Mouse (Mus musculus) E14TG2a.4 (cell line): Measurements from ENCODE around the gene Nckipsd.

Experiments
- H3K27me3 ChIP-seq: 2 replicates; pipeline ENCODE4 v1.6.1; 2014; ENCODE audit warnings: low read length, control low read depth; ENCODE audit not compliant: insufficient read depth
- H3K36me3 ChIP-seq: 2 replicates; pipeline ENCODE4 v1.6.1; 2014; ENCODE audit warnings: low read length, control low read depth; ENCODE audit not compliant: insufficient read depth
- H3K4me1 ChIP-seq: replicated peaks from 2 replicates; pipeline ENCODE4 v1.6.1; 2014; ENCODE audit warnings: low read depth, low read length, control low read depth
- H3K4me3 ChIP-seq: replicated peaks from 2 replicates; pipeline ENCODE4 v1.5.1; 2014; ENCODE audit warnings: mild to moderate bottlenecking, low read length
- H3K9me3 ChIP-seq: 2 replicates; pipeline ENCODE4 v1.6.1; 2014; ENCODE audit warnings: low read length, control low read depth
- CTCF ChIP-seq: conservative IDR thresholded peaks from 2 replicates; pipeline ENCODE4 v1.5.1; 2014; ENCODE audit warnings: low read length
- NANOG ChIP-seq: IDR thresholded peaks from 2 replicates; pipeline ENCODE4 v1.6.1; 2014; ENCODE audit warnings: borderline replicate concordance, low read length, mixed read lengths
- POU5F1 ChIP-seq: IDR thresholded peaks from 2 replicates; pipeline ENCODE4 v1.6.1; 2014; ENCODE audit warnings: low read length, borderline replicate concordance

The Nckipsd gene

GRCm38 (mm10) chr9:108825820-108826699 is 17.9 kb downstream of the Nckipsd start, which contains the start of gene Celsr3:
TSS of gene Celsr3 (plus strand) at chr9:108826320.
- H3K4me1 ChIP-seq = peaks cover 42% of the 10 kb centered on the region
- H3K36me3 ChIP-seq = peaks cover 27% of the 10 kb centered on the region
- H3K4me3 ChIP-seq = peak within 1 kb of the TSS; percentile 80
- peaks cover 60% of the 10 kb centered on the region for H3K27me3 ChIP-seq
- TF ChIP-seq NANOG = no peak
- TF ChIP-seq CTCF = no peak
- TF ChIP-seq POU5F1 = no peak
- no peaks in the 10 kb centered on the region for H3K9me3 ChIP-seq

GRCm38 (mm10) chr9:108826700-108827340 is 18.7 kb downstream of the Nckipsd start:
- no peak for TF ChIP-seq POU5F1
- no peak for TF ChIP-seq CTCF
- no peak for TF ChIP-seq NANOG
- peak overlapping the region; percentile 80 for H3K4me3 ChIP-seq
- no peaks in the 10 kb centered on the region for H3K9me3 ChIP-seq
- peaks cover 68% of the 10 kb centered on the region for H3K27me3 ChIP-seq
- H3K4me1 ChIP-seq = peaks cover 50% of the 10 kb centered on the region
- peaks cover 27% of the 10 kb centered on the region for H3K36me3 ChIP-seq

- peaks cover 70% of the 10 kb centered on the region for H3K27me3 ChIP-seq
- no peak for TF ChIP-seq CTCF
- no peak for TF ChIP-seq POU5F1
- no peak for TF ChIP-seq NANOG
These were observed 19.3 kb downstream of the Nckipsd start for GRCm38 (mm10) chr9:108827454-108827853.

GRCm38 (mm10) chr9:108827906-108828305 is 19.7 kb downstream of the Nckipsd start:
- H3K9me3 ChIP-seq = no peaks in the 10 kb centered on the region
- peaks cover 55% of the 10 kb centered on the region for H3K4me1 ChIP-seq
- peak overlapping the region; percentile 80 for H3K4me3 ChIP-seq
- peaks cover 71% of the 10 kb centered on the region for H3K27me3 ChIP-seq
- H3K36me3 ChIP-seq = peaks cover 27% of the 10 kb centered on the region
- TF ChIP-seq CTCF = no peak
- no peak for TF ChIP-seq POU5F1
- TF ChIP-seq NANOG = no peak

More at GRCm38 (mm10) chr9:108827454-108827853, 19.3 kb downstream of the Nckipsd start:
- Histone ChIP-seq H3K9me3 (no peaks in the 10 kb centered on the region), H3K4me3 (peak overlapping the region; percentile 80), H3K4me1 (peaks cover 51% of the 10 kb centered on the region), H3K36me3 (peaks cover 27% of the 10 kb centered on the region)

GRCm38 (mm10) chr9:108831637-108832036 is 23.5 kb downstream of the Nckipsd start:
- H3K36me3 ChIP-seq = peaks cover 64% of the 10 kb centered on the region
- peak overlapping the region; percentile 84 for H3K4me3 ChIP-seq
- peaks cover 61% of the 10 kb centered on the region for H3K27me3 ChIP-seq
- peaks cover 36% of the 10 kb centered on the region for H3K4me1 ChIP-seq
- H3K9me3 ChIP-seq = no peaks in the 10 kb centered on the region
- TF ChIP-seq NANOG = no peak
- TF ChIP-seq CTCF = no peak
- TF ChIP-seq POU5F1 = no peak

- no peaks in the 10 kb centered on the region for H3K9me3 ChIP-seq
- H3K27me3 ChIP-seq = peaks cover 54% of the 10 kb centered on the region
- TF ChIP-seq NANOG (no peak), POU5F1 (no peak), CTCF (no peak)
- peaks cover 29% of the 10 kb centered on the region for H3K4me1 ChIP-seq
- H3K4me3 ChIP-seq = peak overlapping the region; percentile 84
- peaks cover 72% of the 10 kb centered on the region for H3K36me3 ChIP-seq
These were observed 24.4 kb downstream of the Nckipsd start for GRCm38 (mm10) chr9:108832390-108833108.

GRCm38 (mm10) chr9:108842989-108843388 is 34.8 kb downstream of the Nckipsd start:
- TF ChIP-seq POU5F1 (no peak), NANOG (no peak), CTCF (no peak)
- H3K9me3 ChIP-seq = no peaks in the 10 kb centered on the region
- H3K4me1 ChIP-seq = peaks cover 65% of the 10 kb centered on the region

GRCm38 (mm10) chr9:108845390-108845789 is 37.2 kb downstream of the Nckipsd start:
- H3K9me3 ChIP-seq = no peaks in the 10 kb centered on the region
- no peak overlapping the region for H3K4me3 ChIP-seq
- peaks cover 54% of the 10 kb centered on the region for H3K36me3 ChIP-seq
- H3K27me3 ChIP-seq = peaks cover 14% of the 10 kb centered on the region
- TF ChIP-seq CTCF (no peak), POU5F1 (no peak), NANOG (no peak)
- peaks cover 83% of the 10 kb centered on the region for H3K4me1 ChIP-seq

More at GRCm38 (mm10) chr9:108842989-108843388, 34.8 kb downstream of the Nckipsd start:
- H3K27me3 ChIP-seq = peaks cover 7% of the 10 kb centered on the region; the same call in 1 of the 2 replicates
- H3K36me3 ChIP-seq = peaks cover 71% of the 10 kb centered on the region
- peak overlapping the region; percentile 67 for H3K4me3 ChIP-seq
